Mouse (Mus musculus) spleen, postnatal 4 days (tissue): ENCODE data around the gene Ssh3.

Source experiments
- DNase-seq, 2 experiments: peaks; one replicate each; pipeline ENCODE4 v3.0.0; 2022; ENCODE audit warnings: low spot score in 2 of 2

Ssh3 gene

DNA sequence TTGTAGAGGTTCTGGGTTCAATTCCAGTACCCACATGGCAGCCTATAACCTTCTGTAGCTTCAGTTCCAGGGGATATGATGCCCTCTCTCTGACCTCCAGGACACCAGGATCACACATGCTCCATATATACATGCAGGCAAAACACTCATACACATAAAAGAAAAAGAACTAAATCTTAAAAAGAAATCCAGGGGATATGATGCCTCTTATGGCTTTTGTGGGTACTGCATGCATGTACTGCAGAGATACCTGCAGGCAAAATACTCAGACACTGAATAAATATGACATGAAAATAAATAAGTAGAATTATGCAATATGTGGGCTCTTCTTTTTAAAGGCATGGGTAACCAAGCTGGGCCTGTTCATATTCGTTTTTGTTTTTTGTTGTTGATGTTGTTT, 22.0 kb downstream of the Ssh3 start:
- no peak for DNase-seq

GRCm38 (mm10) chr19:4244775-4245174, 24.2 kb downstream of the Ssh3 start:
- no peak for DNase-seq

DNA sequence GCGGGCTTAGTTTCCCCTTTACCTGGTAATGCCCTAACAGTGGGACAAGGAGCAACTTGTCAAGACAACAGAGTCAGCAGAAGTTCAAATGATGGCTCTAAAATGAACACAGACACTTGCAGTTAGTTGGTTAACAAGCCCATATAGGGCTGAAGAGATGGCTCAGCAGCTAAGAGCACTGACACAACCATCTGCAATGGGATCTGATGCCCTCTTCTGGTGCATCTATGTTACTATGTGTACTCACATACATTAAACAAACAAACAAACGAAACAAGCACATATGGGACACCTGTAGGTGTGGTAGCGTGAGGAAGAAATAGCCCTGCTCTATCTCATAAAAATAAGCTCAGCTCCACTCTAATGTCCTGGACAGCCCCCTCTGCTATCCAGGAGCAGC, 26.6 kb downstream of the Ssh3 start:
- no peak for DNase-seq

GRCm38 (mm10) chr19:4240247-4240668, 28.7 kb downstream of the Ssh3 start:
- DNase-seq: no peak

DNA sequence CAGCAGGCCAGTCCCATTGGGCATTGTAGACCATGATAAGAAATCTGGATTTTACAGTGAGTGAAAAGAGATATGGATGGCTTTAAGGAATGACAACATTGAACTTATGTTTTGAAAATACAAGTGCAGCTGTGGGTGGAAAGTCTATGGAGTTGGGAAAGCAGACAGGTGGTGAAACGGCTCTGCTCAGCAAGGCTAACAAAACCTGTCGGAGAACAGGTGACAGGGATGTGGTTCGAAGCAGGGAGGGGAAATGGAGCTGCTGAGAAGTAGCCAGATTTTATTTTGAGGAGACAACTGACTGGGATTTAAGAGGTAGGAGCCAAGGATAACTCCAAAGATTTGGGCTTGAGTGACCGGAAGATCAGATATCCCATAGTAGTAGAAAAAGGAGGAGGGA, 34.4 kb downstream of the Ssh3 start:
- DNase-seq: no peak

GRCm38 (mm10) chr19:4232651-4233050, 36.3 kb downstream of the Ssh3 start:
- DNase-seq: no peak

DNA sequence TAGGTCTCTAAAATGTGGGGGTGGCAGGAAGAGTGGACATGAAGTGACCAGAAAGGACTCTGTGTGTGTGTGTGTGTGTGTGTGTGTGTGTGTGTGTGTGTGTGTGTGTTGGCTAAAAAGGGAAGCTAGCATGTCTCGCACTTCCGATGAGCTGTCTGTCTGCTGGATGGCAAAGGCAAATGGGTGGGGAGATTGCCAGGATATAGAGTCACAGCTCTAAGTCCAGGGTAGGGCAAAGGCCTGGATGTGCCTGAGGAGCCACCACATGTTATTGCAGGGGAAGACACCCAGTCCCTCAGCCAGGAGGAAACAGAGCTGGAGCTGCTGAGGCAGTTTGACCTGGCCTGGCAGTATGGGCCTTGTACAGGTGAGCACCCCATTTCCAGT, 36.8 kb downstream of the Ssh3 start:
- no peak for DNase-seq

DNA sequence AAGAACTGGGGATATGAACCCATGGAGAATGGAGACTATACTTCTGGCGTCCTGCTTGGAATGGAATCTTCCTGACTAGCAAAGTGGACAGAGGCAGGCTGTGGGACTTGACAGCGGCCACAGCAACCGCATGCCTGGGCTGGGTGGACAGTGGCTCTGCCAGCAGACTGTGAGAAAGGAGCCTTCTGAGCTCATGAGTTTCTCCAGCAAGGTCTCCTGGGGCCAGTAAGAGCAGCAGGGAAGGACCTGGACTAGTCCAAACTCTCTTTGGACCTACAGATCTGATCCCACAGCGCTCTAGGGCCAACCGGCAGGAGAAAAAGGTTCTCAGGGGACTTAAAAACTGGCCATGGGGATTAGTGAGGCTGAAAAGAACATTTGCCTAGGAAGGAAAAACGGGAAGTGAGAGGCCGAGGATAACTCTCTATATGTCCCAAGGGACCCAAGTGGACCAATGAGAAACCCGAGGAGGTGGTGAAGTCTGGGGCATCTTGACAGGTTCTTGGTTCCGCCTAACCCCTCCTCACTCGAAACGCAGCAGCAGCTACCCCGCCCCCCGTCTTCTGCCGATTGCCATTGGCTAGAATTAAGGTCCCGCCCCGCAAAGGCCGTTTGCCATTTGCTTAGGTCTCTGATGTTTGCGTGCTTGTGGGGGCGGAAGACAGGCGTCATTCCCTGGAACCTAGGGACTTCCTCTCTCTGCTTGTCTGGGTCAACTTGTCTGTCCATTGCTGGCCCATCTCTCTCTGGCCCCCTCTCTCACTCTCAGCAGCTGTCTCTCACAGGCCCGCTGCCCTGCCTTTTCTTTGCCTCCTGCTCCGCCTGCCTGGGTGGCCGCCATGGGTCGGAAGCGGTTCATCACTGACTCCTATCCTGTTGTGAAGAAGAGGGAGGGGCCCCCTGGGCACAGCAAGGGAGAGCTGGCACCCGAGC, 37.5 kb downstream of the Ssh3 start, which contains the start of gene Pold4:
Gene Pold4 (plus strand): TSS at position 647 of the 933 bp plus-strand sequence.
- DNase-seq: peak; percentile 95 to 96

DNA sequence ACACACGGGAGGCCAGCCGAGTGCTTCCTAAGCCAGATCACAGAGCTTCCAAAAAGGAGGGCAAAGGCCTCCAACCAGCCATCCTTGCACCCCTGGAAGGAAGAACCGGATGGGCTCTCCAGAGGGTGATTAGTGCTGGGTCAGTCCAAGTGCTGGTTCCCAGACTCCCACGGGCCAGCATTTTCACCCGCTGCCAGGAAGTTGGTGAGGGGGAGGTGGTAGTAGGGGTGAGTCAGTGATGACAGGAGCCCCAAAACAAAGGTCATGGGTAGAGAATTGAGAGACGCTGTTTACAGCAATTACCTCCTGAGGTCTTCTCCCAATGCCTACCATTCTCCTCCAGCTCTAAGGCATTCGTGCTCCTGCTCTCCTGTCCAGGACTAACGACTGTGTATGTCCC, 38.6 kb downstream of the Ssh3 start:
- no peak for DNase-seq

- DNase-seq: no peak
Measured at GRCm38 (mm10) chr19:4229451-4230076, 39.4 kb downstream of the Ssh3 start.

DNA sequence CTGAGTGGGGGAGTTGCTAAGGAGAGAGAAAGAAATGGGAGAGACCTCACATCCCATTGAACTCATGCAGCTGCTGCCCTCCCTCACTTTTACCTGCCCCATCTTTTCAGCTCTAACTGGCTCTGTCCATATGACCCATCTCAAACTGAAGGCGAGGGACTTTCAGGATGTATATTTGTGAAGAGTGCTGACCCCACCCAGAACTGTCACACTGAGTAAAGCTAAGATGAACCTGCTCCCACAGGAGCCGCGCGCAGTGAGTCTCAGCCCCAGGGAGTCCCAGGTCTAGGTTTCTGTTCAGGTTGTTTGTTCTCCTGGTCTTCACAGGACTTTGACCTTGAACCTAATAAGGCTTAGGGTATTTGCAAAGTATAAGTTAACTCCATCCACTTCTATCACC, 40.1 kb downstream of the Ssh3 start:
- DNase-seq: no peak

DNA sequence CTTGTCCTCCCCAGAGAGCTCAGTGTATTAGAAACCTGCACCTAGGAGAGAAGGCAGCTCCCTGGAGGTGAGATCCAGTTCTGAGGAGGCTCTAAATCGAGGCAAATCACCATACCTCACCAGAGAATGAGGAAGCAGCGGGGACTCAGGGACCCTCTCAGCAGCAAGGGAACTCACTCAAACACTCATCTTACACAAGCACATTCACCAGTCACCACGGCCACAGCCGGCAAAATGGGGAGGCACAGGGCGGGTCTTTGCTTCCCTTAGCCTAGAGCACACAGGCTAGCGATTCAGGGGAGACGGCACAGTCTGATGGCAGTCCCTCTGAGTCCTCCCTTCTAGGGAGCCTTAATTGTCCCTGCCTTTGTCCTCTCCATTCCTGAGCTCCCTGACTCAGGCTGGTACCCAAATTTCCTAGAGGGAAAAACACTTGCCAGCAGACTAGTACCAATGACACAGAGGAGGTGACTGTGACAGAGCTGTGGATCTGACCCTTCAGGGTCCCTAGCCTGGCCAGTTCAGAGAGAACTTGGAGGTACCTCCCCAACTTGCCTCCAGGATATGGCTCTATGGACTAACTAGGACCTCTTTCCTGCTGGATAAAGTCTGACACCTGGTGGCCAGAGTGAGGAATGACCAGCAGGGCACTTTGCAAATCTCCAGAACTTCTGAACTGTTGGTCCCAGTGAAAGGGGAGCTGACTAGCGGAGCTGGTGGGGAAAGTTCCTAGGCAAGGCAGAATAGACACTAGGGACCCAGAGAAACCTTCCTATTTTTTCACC, 40.9 kb downstream of the Ssh3 start:
- DNase-seq: peak; percentile 74 to 88

- no peak for DNase-seq
Measured at GRCm38 (mm10) chr19:4227446-4227845, 41.5 kb downstream of the Ssh3 start.

- DNase-seq: no peak
Measured at GRCm38 (mm10) chr19:4226779-4227178, 42.2 kb downstream of the Ssh3 start.

GRCm38 (mm10) chr19:4222165-4222564, 46.8 kb downstream of the Ssh3 start:
- peak in 1 of 2 experiments; percentile 48 for DNase-seq

GRCm38 (mm10) chr19:4220957-4221743, 47.8 kb downstream of the Ssh3 start:
- peak in 1 of 2 experiments; percentile 67 for DNase-seq

- DNase-seq: peak in 1 of 2 experiments; percentile 57
Measured at GRCm38 (mm10) chr19:4220416-4220815, 48.6 kb downstream of the Ssh3 start.

GRCm38 (mm10) chr19:4219943-4220342, 49.0 kb downstream of the Ssh3 start:
- no peak for DNase-seq

DNA sequence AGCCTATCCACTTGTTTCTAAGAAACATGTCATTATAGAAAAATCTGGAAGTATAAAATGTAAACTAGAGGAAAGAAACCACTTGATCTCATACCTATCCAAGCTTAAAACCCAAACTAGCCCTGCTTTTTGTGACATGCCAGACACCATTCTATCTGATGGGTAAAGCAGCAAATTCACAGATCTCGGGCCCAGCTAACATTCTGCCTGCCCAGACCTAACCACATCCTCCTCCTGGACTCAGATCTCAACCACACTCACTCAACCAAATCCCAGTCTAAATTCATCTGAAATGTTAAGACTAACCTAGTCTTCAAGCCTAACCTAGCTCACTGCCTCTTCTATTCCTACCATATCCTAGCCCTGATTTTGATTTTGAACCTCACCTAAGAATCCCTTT, 50.2 kb downstream of the Ssh3 start:
- no peak for DNase-seq

DNA sequence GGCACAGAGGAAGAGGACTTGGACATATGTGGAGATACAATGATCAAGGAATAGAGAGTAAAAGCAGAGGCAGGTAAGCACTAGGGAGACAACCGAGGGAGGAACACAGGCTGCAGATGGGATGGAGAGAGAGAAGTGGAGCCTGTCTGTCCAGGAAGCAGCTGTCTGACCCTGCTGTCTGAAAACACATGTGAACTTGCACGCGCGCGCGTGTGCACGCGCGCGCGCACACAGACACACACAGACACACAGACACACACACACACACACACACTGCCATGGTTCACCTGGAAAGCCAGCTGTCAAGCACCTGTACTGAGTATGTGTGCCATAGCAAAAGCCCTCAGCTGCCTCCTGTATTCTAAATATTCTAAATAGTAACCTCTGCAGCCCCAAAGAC, 50.7 kb downstream of the Ssh3 start:
- DNase-seq: peak in 1 of 2 experiments; percentile 58

- DNase-seq: no peak
Measured at GRCm38 (mm10) chr19:4217855-4218254, 51.1 kb downstream of the Ssh3 start.
